Mouse (Mus musculus) heart, postnatal 10 days (tissue): ENCODE measurements around the gene Phka1. TPM values are rescaled to one million over a fixed set of nuclear protein-coding genes. Genes with fewer than 3 reads are reported as not detected.
A peak's percentile ranks its signal among the peaks of the same experiment; 100 is the strongest.
"Not testable (repeated sequence)": the region's sequence is repeated elsewhere in the genome, so short reads cannot be mapped to it uniquely, and the experiment has no call there.

ENCODE experiments used
- DNase-seq, 2 experiments: peaks; one replicate each; pipeline ENCODE4 v3.0.0; 2021
- intact Hi-C: fragments of 180-260 bp; cut with DNase I; formaldehyde crosslinking; loops from one replicate; pipeline ENCODE4 v1.15.1; 2025
- total RNA-seq, 2 experiments: library from RNA; stranded (reverse); gene quantifications; 2 replicates each; pipeline ENCODE4 v1.2.3; 2021

Gene Phka1
- total RNA-seq = 10 to 100 TPM; 24.0 to 32.7 TPM

- peak; percentile 88 to 89 for DNase-seq
- intact Hi-C loops = loop anchor here (10.0 kb wide), 1 partner anchor 139 kb away; the partner anchor contains the start of gene Hdac8
These were observed at the start of gene Phka1 for GRCm38 (mm10) chrX:102643823-102644572. Phka1 (minus strand) TSS chrX:102644246.

DNA sequence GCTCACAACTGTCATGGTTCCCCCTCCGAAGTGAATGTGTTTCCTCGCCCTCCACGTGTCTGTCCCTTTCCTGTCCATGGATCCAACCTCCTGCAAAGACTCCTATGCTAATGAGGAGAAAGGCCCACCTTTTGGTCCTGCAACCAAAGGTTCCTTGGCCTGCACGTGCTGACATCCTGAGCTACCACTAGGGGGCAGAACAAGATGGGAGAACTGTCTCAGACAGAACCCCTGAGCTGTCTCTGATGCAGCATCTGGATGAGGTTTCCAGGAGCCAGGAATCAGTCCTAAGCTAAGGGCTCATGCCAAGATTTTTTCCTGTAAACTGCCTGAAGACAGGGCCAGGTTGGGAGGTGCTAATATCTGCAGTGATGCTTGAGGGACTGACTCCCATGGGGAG is 45.2 kb upstream of the Phka1 start:
- intact Hi-C loops = loop anchor here (5.0 kb wide), 1 partner anchor 753 kb away; no protein-coding TSS in a partner anchor

DNA sequence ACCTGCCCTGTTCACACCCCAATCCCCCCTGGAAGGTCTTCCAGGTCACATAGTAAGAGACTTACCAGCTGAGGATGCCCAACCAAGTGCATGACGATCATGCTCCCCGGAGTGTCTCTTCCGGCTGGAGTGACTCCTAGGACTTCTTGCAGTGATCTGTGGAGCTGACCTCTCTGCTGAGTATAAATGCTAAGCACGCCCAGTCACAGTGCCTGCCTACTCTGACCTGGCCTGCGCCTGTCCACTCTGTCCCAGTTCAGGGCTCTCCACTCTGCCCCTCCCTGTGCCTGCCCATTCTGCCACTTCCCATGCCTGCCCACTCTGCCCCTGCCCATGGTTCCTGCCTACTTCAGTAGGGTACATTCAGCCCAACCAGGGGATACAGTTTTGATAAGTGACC is 42.8 kb upstream of the Phka1 start, which contains the start of gene Gm3880:
Gm3880 (minus strand) TSS at position 101 of the 400 bp plus-strand sequence.
- DNase-seq = not testable (repeated sequence)
- intact Hi-C loops = loop anchor here (1.0 to 5.0 kb wide), 3 partner anchors 19 to 755 kb away; partner anchors contain the start of gene 1700018G05Rik

More for the DNA sequence above, 45.2 kb upstream of the Phka1 start:
- DNase-seq = peak; percentile 37

DNA sequence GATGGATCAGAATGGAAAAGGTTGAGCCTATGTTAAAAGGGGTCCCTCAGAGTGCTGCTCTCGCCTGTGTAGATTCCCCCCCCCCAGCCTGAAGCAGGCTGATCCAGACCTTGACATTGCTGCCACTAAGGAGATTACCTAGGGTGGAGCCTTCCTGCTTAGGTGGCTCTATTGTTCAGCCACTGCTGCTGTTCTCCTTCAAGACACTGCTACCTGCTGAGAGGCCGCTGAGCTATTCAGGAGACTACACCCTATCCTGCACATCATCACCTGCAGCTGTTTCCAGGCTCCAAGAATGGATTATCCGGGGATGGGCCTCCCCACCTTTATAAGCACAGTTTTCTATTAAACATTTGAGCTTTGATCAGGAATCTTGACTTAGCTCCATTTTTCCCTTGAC is 40.7 kb upstream of the Phka1 start:
- not testable (repeated sequence) for DNase-seq
- intact Hi-C loops = loop anchor here (5.0 kb wide), 1 partner anchor 758 kb away; no protein-coding TSS in a partner anchor

DNA sequence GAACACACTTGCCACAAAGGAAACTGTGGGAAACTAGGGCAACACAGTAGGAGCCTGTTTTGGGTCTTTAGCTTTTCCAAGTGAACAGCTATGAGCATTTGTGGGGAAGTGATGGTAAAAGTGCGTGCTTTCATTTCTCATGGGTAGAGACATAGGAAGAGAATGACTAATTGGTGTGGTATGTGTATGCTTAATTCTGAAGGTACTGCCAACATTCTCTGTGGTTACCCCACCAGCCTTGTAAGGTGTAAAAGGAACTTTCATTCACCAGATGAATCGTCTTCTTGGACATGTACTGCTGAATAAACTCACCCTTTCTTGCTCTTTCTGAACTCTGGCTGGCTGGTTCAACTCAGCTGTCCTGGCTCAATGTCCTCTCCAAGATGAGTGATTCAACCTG is 22.6 kb upstream of the Phka1 start:
- no peak for DNase-seq
- intact Hi-C loops = no loop called here

DNA sequence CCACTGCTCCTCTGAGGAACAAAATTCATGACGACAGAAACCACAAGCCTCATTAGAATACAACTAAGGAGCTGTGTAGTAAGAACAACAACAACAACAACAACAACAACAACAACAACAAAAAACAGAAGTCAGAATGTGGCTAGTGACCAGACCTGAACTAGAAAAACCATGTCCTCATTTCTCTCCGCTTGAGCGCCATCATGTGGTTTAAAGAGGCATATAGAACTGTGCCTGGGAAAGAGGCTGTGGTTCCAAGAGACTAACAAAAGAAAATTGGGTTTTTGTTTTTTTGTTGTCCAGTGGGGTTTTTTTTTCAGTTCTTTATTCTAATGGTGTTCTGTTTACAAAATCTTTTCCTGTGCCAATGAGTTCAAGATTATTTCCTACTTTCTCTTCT is 16.7 kb upstream of the Phka1 start:
- intact Hi-C loops = no loop called here
- peak; percentile 20 to 42 for DNase-seq

- DNase-seq = no peak
- intact Hi-C loops = loop anchor here (10.0 kb wide), 1 partner anchor 141 kb away; the partner anchor contains the start of gene Hdac8
These were observed 1.6 kb upstream of the Phka1 start for GRCm38 (mm10) chrX:102645691-102646090.

- no peak for DNase-seq
- intact Hi-C loops = loop anchor here (10.0 kb wide), 1 partner anchor 140 kb away; the partner anchor contains the start of gene Hdac8
These were observed 1.1 kb upstream of the Phka1 start for GRCm38 (mm10) chrX:102645146-102645545.

GRCm38 (mm10) chrX:102644573-102644951 is 516 bp upstream of the Phka1 start:
- DNase-seq = no peak
- intact Hi-C loops = loop anchor here (10.0 kb wide), 1 partner anchor 140 kb away; the partner anchor contains the start of gene Hdac8

DNA sequence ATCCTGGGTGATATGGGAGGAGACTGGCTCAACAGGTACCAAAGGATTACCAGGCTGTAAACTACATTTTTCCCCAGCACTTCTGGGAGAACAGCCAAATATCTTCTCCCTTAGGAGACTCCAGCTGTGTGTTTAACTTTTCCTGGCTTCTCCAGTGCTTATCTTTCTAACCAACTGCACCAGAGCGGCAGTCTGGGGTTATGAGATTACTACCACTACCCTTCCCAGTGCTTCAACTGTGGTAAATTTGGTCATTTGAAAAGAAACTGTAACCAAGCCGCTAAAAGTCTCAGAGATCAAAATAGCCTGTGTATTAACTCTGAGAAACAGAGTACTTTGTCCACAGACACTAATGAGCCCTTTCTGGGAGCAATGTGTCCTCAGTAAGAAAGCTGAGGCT is 42.8 kb downstream of the Phka1 start:
- peak in 1 of 2 experiments; percentile 1 for DNase-seq
- intact Hi-C loops = no loop called here

- intact Hi-C loops = no loop called here
- no peak for DNase-seq
These were observed 55.5 kb downstream of the Phka1 start for GRCm38 (mm10) chrX:102588560-102588959.

DNA sequence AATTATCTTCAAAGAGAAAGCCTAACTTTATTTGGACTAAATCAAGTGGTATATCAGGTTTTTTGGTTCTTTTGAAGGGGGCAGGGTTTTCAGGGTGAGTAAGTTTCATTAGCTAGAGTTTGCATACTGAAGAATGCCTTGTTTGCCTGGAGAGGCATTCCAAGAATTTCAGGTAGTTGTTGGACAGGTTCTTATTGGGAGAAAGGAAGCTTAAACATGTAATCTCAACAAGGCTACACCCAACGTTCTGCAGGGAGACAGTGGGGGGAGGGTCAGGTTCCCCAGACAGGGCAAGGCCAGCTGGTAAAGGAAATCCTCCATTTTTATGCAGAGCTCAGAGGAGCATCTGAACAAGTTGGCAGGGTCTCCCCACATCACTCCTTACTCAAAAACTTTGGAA is 72.9 kb downstream of the Phka1 start:
- no peak for DNase-seq
- intact Hi-C loops = no loop called here

- no peak for DNase-seq
- intact Hi-C loops = no loop called here
These were observed 87.1 kb downstream of the Phka1 start for GRCm38 (mm10) chrX:102556906-102557305.

- DNase-seq = no peak
- intact Hi-C loops = loop anchor here (10.0 kb wide), 1 partner anchor 136 kb away; the partner anchor contains the start of gene Phka1
These were observed 134.8 kb downstream of the Phka1 start for GRCm38 (mm10) chrX:102509205-102509604.

DNA sequence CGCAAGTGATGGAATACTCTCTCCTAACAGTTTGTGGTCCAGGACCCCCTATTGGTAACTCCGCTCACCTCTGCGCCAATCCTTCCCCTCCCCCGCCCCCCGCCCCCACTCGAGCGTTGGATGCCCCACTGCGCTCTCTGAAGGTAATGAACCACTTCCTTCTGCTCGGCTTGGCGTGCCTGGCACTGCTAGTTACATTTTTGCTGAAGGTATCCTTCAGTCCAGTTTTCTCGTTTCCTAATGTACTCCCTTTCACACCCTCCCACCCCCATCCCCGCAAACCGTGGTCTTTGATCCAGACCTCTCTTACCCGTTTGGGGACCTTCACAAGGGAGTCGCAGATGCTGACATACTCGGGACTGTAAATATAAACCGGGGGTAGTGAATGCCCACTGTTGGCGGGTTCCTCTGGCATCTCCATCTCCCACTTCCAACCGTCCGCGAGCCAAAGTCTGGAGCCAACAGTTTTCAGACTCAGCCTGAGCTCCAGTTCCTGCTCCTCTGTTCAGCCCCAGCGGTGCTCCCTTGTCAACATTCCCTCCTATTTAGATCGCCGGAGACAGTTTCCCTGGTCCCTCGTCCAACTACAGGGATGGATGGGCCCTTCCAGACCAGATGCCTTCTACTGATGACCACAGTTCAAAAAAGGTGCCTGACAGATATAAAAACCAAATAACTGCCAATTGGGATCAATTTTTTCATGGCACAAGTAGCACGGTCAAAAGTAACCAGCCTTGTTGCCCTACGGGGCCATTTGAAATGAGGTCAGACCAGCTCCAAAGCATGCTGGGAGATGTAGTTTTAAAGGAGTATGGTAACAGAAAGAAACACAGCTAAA is 139.2 kb downstream of the Phka1 start, which contains the start of gene Hdac8:
Hdac8 (minus strand) TSS at position 716 of the 838 bp plus-strand sequence.
- DNase-seq = peak; percentile 65 to 66
- intact Hi-C loops = loop anchor here (10.0 kb wide), 1 partner anchor 140 kb away; the partner anchor contains the start of gene Phka1

DNA sequence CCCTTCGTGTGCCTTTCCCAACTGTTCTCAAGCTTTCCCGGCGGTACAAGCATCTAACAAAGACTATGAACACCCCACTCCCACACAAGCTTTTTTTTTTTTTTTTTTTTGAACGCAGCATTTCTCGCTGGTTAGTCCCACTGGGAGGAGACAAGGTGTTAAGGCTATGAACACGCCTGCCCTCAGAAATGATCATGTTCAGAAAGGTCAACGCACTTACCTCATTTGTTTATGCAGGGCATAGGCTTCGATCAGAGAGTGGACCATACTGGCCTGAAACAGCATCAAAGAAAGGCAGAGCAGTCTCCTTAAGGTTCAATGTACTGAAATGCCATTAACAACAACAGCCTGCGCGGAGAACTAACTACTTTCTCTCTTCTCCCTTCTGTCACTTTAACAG is 139.9 kb downstream of the Phka1 start:
- DNase-seq = peak in 1 of 2 experiments; percentile 3
- intact Hi-C loops = loop anchor here (10.0 kb wide), 1 partner anchor 141 kb away; the partner anchor contains the start of gene Phka1

DNA sequence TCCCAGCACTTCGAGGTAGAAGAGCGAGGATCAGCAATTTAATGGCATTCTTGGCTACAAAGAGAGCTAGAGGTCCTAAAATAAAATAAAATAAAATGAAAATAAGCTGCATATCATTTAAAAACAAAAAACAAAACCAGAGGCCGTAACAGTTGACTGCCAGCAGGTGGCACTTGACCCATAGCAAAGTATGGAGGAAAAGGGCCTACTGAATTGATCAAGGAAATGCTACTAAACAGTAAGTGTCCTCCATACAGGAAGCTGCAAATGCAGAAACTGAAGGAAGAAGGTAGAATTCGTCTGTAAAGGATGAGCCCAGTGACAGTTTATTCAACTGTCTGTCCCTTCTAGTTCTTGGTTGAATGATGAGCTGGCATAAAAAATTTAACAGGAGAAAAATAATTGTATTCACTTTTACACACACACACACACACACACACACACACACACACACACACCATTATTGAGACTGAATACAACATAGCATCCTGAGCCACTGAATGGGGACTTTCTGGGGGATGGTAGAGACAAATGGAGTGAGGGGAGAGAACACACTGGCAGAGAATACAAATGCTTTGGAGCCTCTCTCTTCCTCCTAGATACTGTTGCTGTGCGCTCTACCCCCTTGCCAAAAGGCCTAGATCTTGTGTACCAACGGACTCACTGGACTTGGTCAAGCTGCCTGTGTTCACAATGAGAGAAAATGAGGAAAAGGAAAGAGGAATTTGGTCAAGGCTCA is 149.9 kb downstream of the Phka1 start:
- intact Hi-C loops = no loop called here
- DNase-seq = peak in 1 of 2 experiments; percentile 17

DNA sequence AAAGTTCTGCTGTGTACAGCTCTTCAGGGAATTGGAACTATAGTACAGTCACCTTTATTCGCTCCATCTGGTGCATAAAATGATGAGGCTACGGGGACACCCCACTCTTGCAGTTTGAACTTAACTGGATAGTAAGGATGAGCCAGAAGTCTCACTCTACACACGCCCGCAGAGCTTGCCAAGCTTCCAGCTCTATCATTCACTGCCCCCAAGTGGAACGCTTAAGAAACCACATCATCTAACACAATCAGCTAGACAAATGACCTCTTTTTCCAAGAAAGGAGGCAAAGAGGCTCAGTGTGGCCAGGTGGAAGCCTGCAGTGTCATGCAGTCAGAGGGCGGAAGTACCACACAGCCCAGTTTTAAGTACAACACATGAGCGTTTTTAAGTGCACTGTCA is 158.5 kb downstream of the Phka1 start:
- intact Hi-C loops = no loop called here

DNA sequence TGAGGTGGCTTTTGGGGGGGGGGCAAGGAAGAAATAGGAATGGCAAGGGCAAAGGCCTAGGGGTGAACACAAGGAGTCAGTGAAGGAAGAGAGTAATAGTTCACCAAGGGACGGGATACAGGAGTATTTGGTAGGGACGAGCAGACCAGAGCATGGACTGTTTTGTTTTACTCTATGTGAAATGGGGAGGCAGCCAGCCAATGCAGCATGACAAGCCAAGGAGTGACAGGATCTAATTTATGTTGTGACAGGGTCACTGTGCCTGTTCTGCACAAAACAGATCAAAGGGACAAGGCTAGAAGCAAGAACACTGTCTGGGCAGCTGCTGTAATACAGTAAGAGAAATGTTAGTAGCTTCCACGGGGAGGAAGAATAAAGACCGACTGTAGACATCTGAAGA is 164.4 kb downstream of the Phka1 start:
- DNase-seq = no peak
- intact Hi-C loops = loop anchor here (1.0 to 2.0 kb wide), 3 partner anchors 235 to 319 kb away; no protein-coding TSS in a partner anchor

More for the DNA sequence above, 158.5 kb downstream of the Phka1 start:
- DNase-seq = no peak

GRCm38 (mm10) chrX:102478965-102479364 is 165.1 kb downstream of the Phka1 start:
- DNase-seq = peak; percentile 40 to 49
- intact Hi-C loops = loop anchor here (1.0 to 2.0 kb wide), 2 partner anchors 234 to 260 kb away; no protein-coding TSS in a partner anchor
